ENCODE assay signal across 18 mouse cellular contexts in the genomic region with DNA sequence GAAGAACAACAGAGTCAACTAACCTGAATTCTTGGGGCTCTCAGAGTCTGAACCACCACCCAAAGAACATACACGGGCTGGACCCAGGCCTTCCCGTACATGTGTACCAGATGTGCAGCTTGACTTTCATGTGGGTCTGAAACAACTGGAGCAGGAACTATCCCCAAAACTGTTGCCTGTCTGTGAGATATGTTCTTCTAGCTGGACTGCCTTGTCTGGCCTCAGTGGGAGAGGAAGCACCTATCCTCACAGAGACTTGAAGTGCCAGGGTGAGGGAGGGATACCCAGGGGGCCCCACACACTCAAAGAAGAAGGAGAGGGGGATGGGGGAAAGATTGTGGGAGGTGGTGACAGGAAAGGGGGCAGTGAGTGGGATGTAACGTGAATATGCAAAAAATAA.
DNase-seq lines count a peak whose midpoint lies in the region; ATAC-seq lines count a peak whose summit lies in the region.
"Had no signal": no experiment of that assay in that cellular context is flagged by ENCODE, and none has a peak within 500 bp of the region (broad histone marks: within the 10 kb centered on the region; RNA-seq: fewer than 3 reads in every experiment).

No protein-coding gene starts in this region.

- no peak for ATAC-seq in heart, embryonic 11.5 days (replicated peaks; ENCODE audit: insufficient number of reproducible peaks, low FRiP score, low TSS enrichment)
- ATAC-seq: activated CD4-positive, CD25-positive, alpha-beta regulatory T cell, adult 4 months; CD4-positive, CD25-positive, alpha-beta regulatory T cell, adult 4 months; Patski had no signal

- H3K4me3 ChIP-seq in heart, embryonic 11.5 days (ENCODE audit: low read depth, low read length) = no peak overlapping the region
- no peak overlapping the region for H3K4me3 ChIP-seq in heart, embryonic 10.5 days

- WGBS in heart, embryonic 11.5 days (ENCODE audit: insufficient replicate concordance) = 77% methylated on average over 3 of the region's 3 CpGs
- 80% methylated on average over 3 of the region's 3 CpGs for WGBS in heart, embryonic 10.5 days

- H3K36me3 ChIP-seq in heart, embryonic 11.5 days (ENCODE audit: control insufficient read depth, insufficient read depth, low read length) = no peaks in the 10 kb centered on the region
- H3K36me3 ChIP-seq in heart, embryonic 10.5 days = no peaks in the 10 kb centered on the region
- H3K36me3 ChIP-seq: G1E had no signal

- intact Hi-C loops in heart, postnatal 36 days (cut with DNase I) = no loop called here

- no peaks in the 10 kb centered on the region for H3K9me3 ChIP-seq in heart, embryonic 11.5 days (replicated peaks; ENCODE audit: control insufficient read depth, low read length)
- H3K9me3 ChIP-seq in heart, embryonic 10.5 days = no peaks in the 10 kb centered on the region

- peak; percentile 51 for DNase-seq in heart, adult 11 months
- DNase-seq in heart, embryonic 10.5 days (ENCODE audit: low spot score) = peak; percentile 53
- DNase-seq in heart, postnatal 36 days = no peak
- DNase-seq: adrenal gland, adult 2 months; adrenal gland, adult 8-10 months; adrenal gland, postnatal 10 days; adrenal gland, postnatal 14 days; adrenal gland, postnatal 25 days; adrenal gland, postnatal 36 days; B cell, adult 2 months; cerebellum, adult 11 months; cerebellum, adult 11-12 months; cerebellum, adult 18-20 months had no signal

- no peaks in the 10 kb centered on the region for H3K27me3 ChIP-seq in heart, embryonic 11.5 days (ENCODE audit: control insufficient read depth, insufficient read depth, low read length)
- no peaks in the 10 kb centered on the region for H3K27me3 ChIP-seq in heart, embryonic 10.5 days (ENCODE audit: insufficient read depth, poor library complexity, severe bottlenecking)
- H3K27me3 ChIP-seq: Patski had no signal

- H3K4me1 ChIP-seq in heart, embryonic 11.5 days (ENCODE audit: control insufficient read depth, insufficient read depth, low read length) = no peaks in the 10 kb centered on the region
- no peaks in the 10 kb centered on the region for H3K4me1 ChIP-seq in heart, embryonic 10.5 days

- H3K4me2 ChIP-seq in heart, embryonic 11.5 days = no peak overlapping the region

- no peak overlapping the region for H3K9ac ChIP-seq in heart, embryonic 11.5 days (ENCODE audit: low read depth, low read length)

- no peak overlapping the region for H3K27ac ChIP-seq in heart, embryonic 11.5 days (ENCODE audit: low read depth, low read length)
- H3K27ac ChIP-seq in heart, embryonic 10.5 days = no peak overlapping the region

Comparison
In these comparisons a context has a peak if more than half of its experiments do, and no peak if none do; other contexts are left out.
1. DNase-seq: peak in heart, adult 11 months (single experiment) and heart, embryonic 10.5 days (single experiment); none in heart, postnatal 36 days (0 of 2).